Mouse (Mus musculus) heart, embryonic 14.5 days (tissue): Measurements from ENCODE around the gene Ttc22. TPM values are rescaled to one million over a fixed set of nuclear protein-coding genes. Genes with fewer than 3 reads are reported as not detected.

Experiments
- ATAC-seq: fragments of 200-750 bp; cut with Nextera tagmentation; 2 replicates; pipeline ENCODE4 v1.8.0; 2017; ENCODE audit warnings: low read depth, moderate TSS enrichment; ENCODE audit not compliant: insufficient number of reproducible peaks, insufficient read depth, low FRiP score
- H3K27ac ChIP-seq, 2 experiments: fragments of 200-500 bp in 1 of 2; fragments of 300-500 bp in 1 of 2; sonication (generic) in 1 of 2; replicated peaks in 1 of 2; 2 replicates each; pipeline ENCODE4 v1.5.1; 2012 to 2014; ENCODE audit warnings: low read depth in 2 of 2, low read length in 2 of 2, control low read depth in 1 of 2, mild to moderate bottlenecking in 1 of 2, mixed read lengths in 1 of 2; ENCODE audit not compliant: control insufficient read depth in 1 of 2, insufficient read depth in 1 of 2
- H3K27me3 ChIP-seq: fragments of 300-500 bp; sonication (generic); 2 replicates; pipeline ENCODE4 v1.6.1; 2014; ENCODE audit warnings: mild to moderate bottlenecking, low read length, control low read depth; ENCODE audit not compliant: control insufficient read depth, insufficient read depth
- H3K36me3 ChIP-seq: fragments of 300-500 bp; sonication (generic); 2 replicates; pipeline ENCODE4 v1.6.1; 2014; ENCODE audit warnings: mild to moderate bottlenecking, control low read depth, low read length, mixed read lengths; ENCODE audit not compliant: control insufficient read depth, insufficient read depth
- H3K4me1 ChIP-seq, 2 experiments: fragments of 200-500 bp in 1 of 2; fragments of 300-500 bp in 1 of 2; sonication (generic) in 1 of 2; 2 replicates each; pipeline ENCODE4 v1.6.1; 2012 to 2014; ENCODE audit warnings: low read length in 2 of 2, control low read depth in 1 of 2, mixed read lengths in 1 of 2; ENCODE audit not compliant: control insufficient read depth in 2 of 2, insufficient read depth in 2 of 2
- H3K4me2 ChIP-seq: fragments of 300-500 bp; sonication (generic); 2 replicates; pipeline ENCODE4 v1.6.1; 2014; ENCODE audit warnings: mild to moderate bottlenecking, low read length
- H3K4me3 ChIP-seq, 2 experiments: fragments of 200-500 bp in 1 of 2; fragments of 300-500 bp in 1 of 2; sonication (generic) in 1 of 2; 2 replicates each; pipeline ENCODE4 v1.5.1; 2012 to 2014; ENCODE audit warnings: low read length in 2 of 2, mild to moderate bottlenecking in 2 of 2, control low read depth in 1 of 2, low read depth in 1 of 2, moderate library complexity in 1 of 2; ENCODE audit not compliant: control insufficient read depth in 1 of 2, insufficient read depth in 1 of 2
- H3K9ac ChIP-seq: fragments of 300-500 bp; sonication (generic); 2 replicates; pipeline ENCODE4 v1.6.1; 2014; ENCODE audit warnings: mild to moderate bottlenecking, low read length
- H3K9me3 ChIP-seq: fragments of 300-500 bp; sonication (generic); 2 replicates; pipeline ENCODE4 v1.6.1; 2016; ENCODE audit warnings: low read length, control low read depth; ENCODE audit not compliant: control insufficient read depth
- WGBS: fragments of 180-500 bp; shearing (Covaris S2); extraction: QIAGEN DNeasy Blood & Tissue Kit; methylation state at CpG from one replicate; pipeline ENCODE4 v1.1.7; 2014; 5-methylcytosine and 5-hydroxymethylcytosine counted together
- polyA plus RNA-seq: library from polyadenylated mRNA; unstranded; fragments of >200 nt; fragmentation: Nextera tagmentation; extraction: Ambion mirVana; gene quantifications from 2 replicates; pipeline ENCODE4 v1.2.1, GENCODE M21; 2014

Ttc22 gene
- polyA plus RNA-seq, 1 experiment from 2014 or later: 0.80 TPM

GRCm38 (mm10) chr4:106645797-106646196 is 23.6 kb downstream of the Ttc22 start:
- Histone ChIP-seq H3K27me3 (peaks cover 14% of the 10 kb centered on the region), H3K4me2 (no peak overlapping the region), H3K9me3 (no peaks in the 10 kb centered on the region), H3K4me1 (peaks cover 8 to 9% of the 10 kb centered on the region in 2 experiments), H3K9ac (no peak overlapping the region), H3K4me3 (no peak overlapping the region), H3K36me3 (no peaks in the 10 kb centered on the region), H3K27ac (no peak overlapping the region; a peak in 1 of 4 replicates)
- ATAC-seq: no peak
- WGBS: 61% methylated on average over 5 of the region's 5 CpGs

GRCm38 (mm10) chr4:106647137-106647536 is 24.9 kb downstream of the Ttc22 start:
- WGBS: 84% methylated on average over 6 of the region's 6 CpGs
- no peak overlapping the region for H3K27ac ChIP-seq

GRCm38 (mm10) chr4:106650833-106651527 is 28.7 kb downstream of the Ttc22 start, which contains the start of gene Pars2:
TSS of gene Pars2 (plus strand) at chr4:106651069.
- peak; percentile 94 for ATAC-seq
- Histone ChIP-seq H3K27me3 (peaks cover 14% of the 10 kb centered on the region), H3K9ac (peak within 1 kb of the TSS; percentile 85), H3K36me3 (peaks cover 27% of the 10 kb centered on the region), H3K4me2 (peak within 1 kb of the TSS; percentile 79), H3K27ac (peak within 1 kb of the TSS; percentile 3 to 49; a peak in 3 of 4 replicates), H3K4me3 (peak within 1 kb of the TSS; percentile 64 to 76), H3K4me1 (peaks cover 5 to 7% of the 10 kb centered on the region in 2 experiments), H3K9me3 (no peaks in the 10 kb centered on the region)
- WGBS: 3% methylated on average over 40 of the region's 40 CpGs

More at GRCm38 (mm10) chr4:106647137-106647536, 24.9 kb downstream of the Ttc22 start:
- Histone ChIP-seq H3K9ac (no peak overlapping the region), H3K4me3 (no peak overlapping the region), H3K27me3 (peaks cover 14% of the 10 kb centered on the region), H3K36me3 (no peaks in the 10 kb centered on the region), H3K4me2 (no peak overlapping the region), H3K9me3 (no peaks in the 10 kb centered on the region), H3K4me1 (peaks cover 13 to 16% of the 10 kb centered on the region in 2 experiments)
- no peak for ATAC-seq

GRCm38 (mm10) chr4:106652546-106652945 is 30.3 kb downstream of the Ttc22 start:
- Histone ChIP-seq H3K4me3 (no peak overlapping the region), H3K27me3 (peaks cover 11% of the 10 kb centered on the region), H3K9ac (no peak overlapping the region), H3K4me1 (peaks cover 5 to 7% of the 10 kb centered on the region in 2 experiments), H3K4me2 (no peak overlapping the region), H3K9me3 (no peaks in the 10 kb centered on the region), H3K36me3 (peaks cover 38% of the 10 kb centered on the region), H3K27ac (no peak overlapping the region)
- 81% methylated on average over 3 of the region's 3 CpGs for WGBS
- ATAC-seq: no peak

GRCm38 (mm10) chr4:106653051-106653450 is 30.8 kb downstream of the Ttc22 start:
- H3K36me3 ChIP-seq: peaks cover 44% of the 10 kb centered on the region

GRCm38 (mm10) chr4:106655681-106656080 is 33.4 kb downstream of the Ttc22 start:
- peaks cover 5 to 7% of the 10 kb centered on the region in 2 experiments for H3K4me1 ChIP-seq
- no peak overlapping the region for H3K9ac ChIP-seq
- no peak for ATAC-seq
- H3K36me3 ChIP-seq: peaks cover 70% of the 10 kb centered on the region
- no peaks in the 10 kb centered on the region for H3K9me3 ChIP-seq
- H3K27ac ChIP-seq: no peak overlapping the region
- no peak overlapping the region for H3K4me2 ChIP-seq
- H3K27me3 ChIP-seq: no peaks in the 10 kb centered on the region
- no peak overlapping the region for H3K4me3 ChIP-seq
- 87% methylated on average over 10 of the region's 10 CpGs for WGBS

More at GRCm38 (mm10) chr4:106653051-106653450, 30.8 kb downstream of the Ttc22 start:
- H3K9ac ChIP-seq: no peak overlapping the region
- H3K4me1 ChIP-seq: peaks cover 5 to 7% of the 10 kb centered on the region in 2 experiments
- 84% methylated on average over 15 of the region's 15 CpGs for WGBS
- H3K4me2 ChIP-seq: no peak overlapping the region
- H3K27me3 ChIP-seq: peaks cover 7% of the 10 kb centered on the region; the same call in 1 of the 2 replicates
- H3K4me3 ChIP-seq: no peak overlapping the region
- no peaks in the 10 kb centered on the region for H3K9me3 ChIP-seq
- H3K27ac ChIP-seq: no peak overlapping the region
- no peak for ATAC-seq

GRCm38 (mm10) chr4:106663956-106664470 is 41.8 kb downstream of the Ttc22 start:
- no peak for ATAC-seq
- Histone ChIP-seq H3K27me3 (no peaks in the 10 kb centered on the region), H3K27ac (no peak overlapping the region), H3K9ac (no peak overlapping the region), H3K4me2 (no peak overlapping the region), H3K36me3 (peaks cover 100% of the 10 kb centered on the region), H3K4me1 (no peaks in the 10 kb centered on the region), H3K9me3 (no peaks in the 10 kb centered on the region), H3K4me3 (no peak overlapping the region)
- WGBS: 79% methylated on average over 5 of the region's 5 CpGs
